Mouse (Mus musculus) olfactory bulb, adult 2 months (tissue): ENCODE measurements at regions not wholly inside any gene's neighbourhood (a gene's known extent, or its start where the extent isn't known, plus 50 kb on each side); places are given as distances from the start of the nearest gene placed in this dataset.

ENCODE experiments used
- CTCF ChIP-seq: fragments of 200-500 bp; IDR thresholded peaks from 2 replicates; pipeline ENCODE4 v1.5.1; 2012; ENCODE audit warnings: low read depth, mild to moderate bottlenecking, low read length, moderate library complexity; ENCODE audit not compliant: insufficient read depth
- POLR2A ChIP-seq: fragments of 200-500 bp; IDR thresholded peaks from 2 replicates; pipeline ENCODE4 v1.6.1; 2012; ENCODE audit warnings: mild to moderate bottlenecking, low read depth, low read length, moderate library complexity; ENCODE audit not compliant: insufficient read depth

DNA sequence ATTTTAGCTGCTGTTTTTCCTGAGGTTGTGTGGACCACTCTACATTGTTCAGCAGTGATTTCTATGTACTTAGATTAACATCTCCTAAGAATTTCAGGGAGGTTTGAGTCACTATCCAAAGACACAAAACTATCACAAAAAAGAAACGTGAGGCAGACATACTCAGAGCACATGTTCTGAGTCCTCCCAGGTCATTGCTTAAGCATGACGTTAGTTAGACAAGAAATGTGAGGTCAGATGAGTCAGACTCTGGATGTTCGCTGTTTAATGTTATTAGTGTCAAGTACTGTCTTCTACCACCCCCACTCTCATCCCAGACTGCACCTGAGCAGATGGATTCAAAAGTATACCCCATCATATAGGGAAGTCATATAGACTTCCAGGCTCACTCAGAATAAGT is 475.0 kb downstream of the Etnk1 start:
- TF ChIP-seq POLR2A (no peak), CTCF (no peak)
